Mouse (Mus musculus): ENCODE results near the gene Smg8.

DNA sequence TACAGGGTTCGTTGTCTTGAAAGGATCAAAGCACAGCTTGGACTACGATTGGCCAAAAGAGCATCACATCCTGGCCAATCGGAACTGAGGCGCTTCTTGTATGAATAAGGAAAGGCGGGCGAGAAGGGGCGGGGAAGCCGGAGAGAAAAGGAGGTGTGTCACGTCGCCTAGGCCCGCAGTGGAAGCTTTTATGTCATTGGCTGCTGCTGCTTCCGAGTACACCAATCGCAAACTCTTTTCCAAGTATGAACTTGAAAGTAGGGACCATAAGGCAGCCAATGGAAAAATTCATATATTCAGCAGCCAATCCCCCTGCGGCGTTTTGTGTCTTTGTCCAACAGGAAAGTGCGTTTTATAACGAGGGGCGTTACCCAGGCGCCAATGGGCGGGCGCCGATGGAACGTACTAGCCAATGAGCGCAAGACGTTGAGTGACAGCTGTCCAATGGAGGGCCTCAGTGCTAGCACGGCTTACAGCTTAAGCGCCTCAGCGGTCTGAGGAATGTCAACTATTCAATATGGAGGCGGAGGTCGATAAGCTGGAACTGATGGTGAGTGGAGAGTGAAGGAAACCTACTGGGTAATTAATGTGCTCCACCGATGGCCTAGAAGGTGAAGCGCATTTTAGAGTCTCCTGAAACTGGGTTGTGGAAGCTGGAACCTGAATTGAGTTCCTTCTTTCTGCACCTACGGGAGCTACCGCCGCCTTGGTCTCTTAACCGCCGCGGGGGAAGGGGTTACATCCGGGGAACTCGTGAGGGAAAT lies 22.4 kb upstream of the Smg8 start, which contains the start of gene Ska2:
- TF ChIP-seq CTCF (IDR thresholded peaks at IDR 0.05; ENCODE audit: low read depth, low read length) = no peak
- no peak for TF ChIP-seq POLR2A (IDR thresholded peaks at IDR 0.05; ENCODE audit: borderline replicate concordance, low read depth, low read length)
